Mouse (Mus musculus) liver, embryonic 13.5 days (tissue): ENCODE data around the gene Iscu. TPM values are rescaled to one million over a fixed set of nuclear protein-coding genes. Genes with fewer than 3 reads are reported as not detected.

Experiments used
- ATAC-seq: fragments of 200-750 bp; cut with Nextera tagmentation; 2 replicates; pipeline ENCODE4 v1.8.0; 2017; ENCODE audit warnings: low read depth, mild to moderate bottlenecking, moderate number of reproducible peaks, moderate library complexity
- DNase-seq: peaks from one replicate; pipeline ENCODE4 v3.0.0; 2022
- H3K27ac ChIP-seq: fragments of 300-500 bp; sonication (generic); 2 replicates; pipeline ENCODE4 v1.5.1; 2015; ENCODE audit warnings: moderate library complexity, mild to moderate bottlenecking, inconsistent platforms
- H3K27me3 ChIP-seq: fragments of 300-500 bp; sonication (generic); 2 replicates; pipeline ENCODE4 v1.6.1; 2015; ENCODE audit warnings: mild to moderate bottlenecking, inconsistent platforms
- H3K36me3 ChIP-seq: fragments of 300-500 bp; sonication (generic); 2 replicates; pipeline ENCODE4 v1.6.1; 2015; ENCODE audit warnings: mild to moderate bottlenecking, inconsistent platforms
- H3K4me1 ChIP-seq: fragments of 300-500 bp; sonication (generic); replicated peaks from 2 replicates; pipeline ENCODE4 v1.6.1; 2015; ENCODE audit warnings: inconsistent platforms
- H3K4me2 ChIP-seq: fragments of 300-500 bp; sonication (generic); 2 replicates; pipeline ENCODE4 v1.6.1; 2015; ENCODE audit warnings: inconsistent platforms, mild to moderate bottlenecking, moderate library complexity
- H3K4me3 ChIP-seq: fragments of 300-500 bp; sonication (generic); replicated peaks from 2 replicates; pipeline ENCODE4 v1.5.1; 2015; ENCODE audit warnings: mild to moderate bottlenecking, inconsistent platforms
- H3K9ac ChIP-seq: fragments of 300-500 bp; sonication (generic); 2 replicates; pipeline ENCODE4 v1.6.1; 2015; ENCODE audit warnings: mild to moderate bottlenecking, inconsistent platforms
- H3K9me3 ChIP-seq: fragments of 300-500 bp; sonication (generic); replicated peaks from 2 replicates; pipeline ENCODE4 v1.6.1; 2016; ENCODE audit warnings: inconsistent platforms
- WGBS: fragments of 180-500 bp; shearing (Covaris S2); methylation state at CpG from one replicate; pipeline ENCODE4 v1.1.7; 2015; ENCODE audit not compliant: insufficient replicate concordance; 5-methylcytosine and 5-hydroxymethylcytosine counted together
- polyA plus RNA-seq: library from polyadenylated mRNA; unstranded; fragments of >200 nt; fragmentation: Nextera tagmentation; extraction: Ambion mirVana; gene quantifications from 2 replicates; pipeline ENCODE4 v1.2.1, GENCODE M21; 2015

Gene Iscu
- polyA plus RNA-seq, 1 experiment from 2014 or later, result 104 TPM

- no peak overlapping the region for H3K27ac ChIP-seq
- DNase-seq, result no peak
- H3K36me3 ChIP-seq, result peaks cover 99% of the 10 kb centered on the region
- WGBS, result 70% methylated on average over 2 of the region's 2 CpGs
- ATAC-seq, result no peak
- no peaks in the 10 kb centered on the region for H3K27me3 ChIP-seq
- no peak overlapping the region for H3K4me3 ChIP-seq
- H3K4me2 ChIP-seq, result no peak overlapping the region
- H3K4me1 ChIP-seq, result peaks cover 11% of the 10 kb centered on the region; the same call in 1 of the 2 replicates
- H3K9me3 ChIP-seq, result no peaks in the 10 kb centered on the region
- H3K9ac ChIP-seq, result no peak overlapping the region
These were observed 11.0 kb upstream of the Iscu start for GRCm38 (mm10) chr5:113761585-113761984.

- Histone ChIP-seq H3K4me2 (no peak overlapping the region), H3K9me3 (no peaks in the 10 kb centered on the region), H3K4me3 (no peak overlapping the region), H3K36me3 (peaks cover 97% of the 10 kb centered on the region), H3K4me1 (peaks cover 24% of the 10 kb centered on the region), H3K27ac (no peak overlapping the region), H3K9ac (no peak overlapping the region), H3K27me3 (no peaks in the 10 kb centered on the region)
- ATAC-seq, result no peak
- no peak for DNase-seq
- WGBS, result 86% methylated on average over 7 of the region's 7 CpGs
These were observed 8.1 kb upstream of the Iscu start for GRCm38 (mm10) chr5:113764426-113764825.

GRCm38 (mm10) chr5:113765641-113766526, 6.7 kb upstream of the Iscu start:
- Histone ChIP-seq H3K4me2 (no peak overlapping the region), H3K4me3 (no peak overlapping the region), H3K9me3 (no peaks in the 10 kb centered on the region), H3K27ac (no peak overlapping the region), H3K27me3 (no peaks in the 10 kb centered on the region), H3K4me1 (peaks cover 37% of the 10 kb centered on the region), H3K9ac (no peak overlapping the region), H3K36me3 (peaks cover 83% of the 10 kb centered on the region)
- DNase-seq (no peak), ATAC-seq (no peak)
- WGBS, result 74% methylated on average over 13 of the region's 13 CpGs

- no peak overlapping the region for H3K4me3 ChIP-seq
- peaks cover 53% of the 10 kb centered on the region for H3K36me3 ChIP-seq
- no peaks in the 10 kb centered on the region for H3K9me3 ChIP-seq
- no peak for ATAC-seq
- peaks cover 47% of the 10 kb centered on the region for H3K4me1 ChIP-seq
- no peak overlapping the region for H3K9ac ChIP-seq
- WGBS, result 83% methylated on average over 8 of the region's 8 CpGs
- H3K4me2 ChIP-seq, result no peak overlapping the region
- no peaks in the 10 kb centered on the region for H3K27me3 ChIP-seq
- no peak overlapping the region for H3K27ac ChIP-seq
- DNase-seq, result no peak
These were observed 3.7 kb upstream of the Iscu start for GRCm38 (mm10) chr5:113768806-113769205.

DNA sequence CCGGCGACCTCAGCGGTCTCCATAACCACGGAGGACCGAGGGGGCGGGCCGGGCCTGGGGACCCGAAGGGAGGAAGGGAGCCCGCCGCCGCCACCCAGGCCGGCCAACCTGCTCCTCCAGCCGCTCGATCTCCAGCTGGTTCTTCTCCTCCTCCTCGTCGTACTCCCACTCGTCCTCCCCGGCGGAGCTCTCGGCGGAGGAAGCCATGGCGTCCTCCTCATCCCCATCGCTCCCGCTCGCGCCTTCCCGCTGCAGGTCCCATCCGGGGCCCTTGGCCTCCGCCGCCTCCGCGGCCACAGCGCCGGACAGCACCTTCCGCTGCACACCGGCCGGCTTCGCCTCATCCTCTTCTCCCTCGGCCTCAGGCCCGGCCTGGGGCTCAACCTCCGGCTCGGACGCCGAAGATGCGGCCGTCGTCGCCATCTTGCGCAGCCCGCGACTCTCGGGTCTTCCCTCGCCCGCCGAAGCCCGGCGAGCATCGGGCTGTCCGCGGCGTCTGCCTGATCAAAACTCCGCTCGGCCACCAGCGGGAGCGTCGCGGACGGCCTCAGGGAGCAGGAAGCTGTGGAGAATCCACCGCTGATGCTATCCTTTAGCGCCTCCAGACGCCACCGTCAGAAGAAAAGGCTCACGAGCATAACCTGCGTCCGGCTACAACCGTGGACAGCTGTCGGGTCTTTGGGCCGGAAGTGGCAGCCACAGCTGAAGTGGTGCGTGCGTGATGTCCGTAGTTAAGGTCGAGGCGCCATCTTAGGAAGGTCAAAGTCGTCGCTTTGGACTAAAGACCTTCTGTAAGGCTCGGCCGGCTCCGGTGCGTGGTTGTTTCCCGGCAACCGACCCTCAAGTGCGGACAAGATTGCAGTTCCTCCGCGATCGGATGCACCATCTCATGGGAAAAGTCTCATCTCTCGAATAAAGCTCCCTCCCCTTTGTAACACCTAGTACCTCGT, 1.1 kb upstream of the Iscu start:
- Histone ChIP-seq H3K27ac (peak overlapping the region; percentile 93), H3K4me1 (peaks cover 43% of the 10 kb centered on the region), H3K9ac (peak overlapping the region; percentile 93), H3K4me2 (peak overlapping the region; percentile 83), H3K36me3 (peaks cover 51% of the 10 kb centered on the region), H3K27me3 (no peaks in the 10 kb centered on the region), H3K4me3 (peak overlapping the region; percentile 100), H3K9me3 (no peaks in the 10 kb centered on the region)
- ATAC-seq (peak; percentile 76), DNase-seq (peak; percentile 85)
- WGBS, result under 1% methylated on average over 97 of the region's 97 CpGs

DNA sequence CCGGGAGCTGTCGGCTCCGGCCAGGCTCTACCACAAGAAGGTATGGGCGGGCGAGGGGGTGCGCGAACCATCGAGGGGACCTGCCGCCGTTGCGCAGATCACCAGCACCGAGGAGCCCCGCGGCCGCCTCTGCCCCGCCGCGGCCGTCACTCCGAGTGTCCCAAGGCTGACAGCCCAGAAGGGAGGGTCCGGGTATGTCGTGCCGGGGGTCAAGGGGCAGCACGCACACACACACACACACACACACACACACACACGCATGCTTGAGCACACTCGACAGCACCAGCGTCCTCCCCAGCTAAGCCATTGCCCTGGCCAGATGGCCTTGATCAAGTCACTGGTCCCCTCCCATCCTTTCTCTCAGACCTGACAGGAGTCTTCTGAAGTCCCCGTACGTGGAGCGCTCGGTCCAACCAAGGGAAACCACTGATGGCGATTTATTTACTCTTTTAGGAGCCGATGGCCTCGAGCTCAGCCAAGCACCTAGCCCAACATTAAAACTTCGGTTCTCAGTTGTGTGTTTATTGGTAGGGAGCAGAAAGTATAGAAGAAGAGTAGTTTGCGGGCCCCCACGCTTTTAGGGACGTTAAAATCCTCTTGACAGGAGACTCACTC, 464 bp downstream of the Iscu start:
- Histone ChIP-seq H3K27ac (peak overlapping the region; percentile 87), H3K4me2 (peak overlapping the region; percentile 94), H3K4me3 (peak overlapping the region; percentile 100), H3K4me1 (peaks cover 41% of the 10 kb centered on the region), H3K27me3 (no peaks in the 10 kb centered on the region), H3K9me3 (no peaks in the 10 kb centered on the region), H3K9ac (peak overlapping the region; percentile 88), H3K36me3 (peaks cover 48% of the 10 kb centered on the region)
- DNase-seq (no peak), ATAC-seq (peak; percentile 32)
- WGBS, result 1% methylated on average over 36 of the region's 38 CpGs

DNA sequence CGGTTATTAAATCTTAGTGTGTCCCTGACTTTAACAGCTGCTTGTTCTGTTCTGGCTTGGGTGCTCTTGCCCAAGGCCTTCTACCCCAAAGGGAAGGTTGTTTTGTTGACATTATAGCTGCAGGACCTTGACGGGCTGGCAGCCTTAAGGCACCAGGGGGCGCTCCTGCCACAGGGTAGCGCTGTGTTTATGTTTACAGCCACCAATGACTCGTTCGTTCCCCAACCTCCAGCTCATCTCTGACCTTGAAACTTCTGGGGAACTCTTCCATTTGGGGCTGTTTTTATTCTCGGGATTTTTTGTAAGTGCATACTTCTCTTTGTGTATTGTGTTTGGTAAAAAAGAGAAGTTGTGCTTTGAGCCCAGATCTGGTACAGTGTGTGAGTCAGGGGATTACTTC, 1.1 kb downstream of the Iscu start:
- H3K4me1 ChIP-seq, result peaks cover 36% of the 10 kb centered on the region
- peak overlapping the region; percentile 88 for H3K9ac ChIP-seq
- peak; percentile 85 for DNase-seq
- H3K9me3 ChIP-seq, result no peaks in the 10 kb centered on the region
- peak; percentile 39 for ATAC-seq
- peak overlapping the region; percentile 100 for H3K4me3 ChIP-seq
- H3K36me3 ChIP-seq, result peaks cover 48% of the 10 kb centered on the region
- under 1% methylated on average over 7 of the region's 7 CpGs for WGBS
- H3K27ac ChIP-seq, result peak overlapping the region; percentile 87
- H3K27me3 ChIP-seq, result no peaks in the 10 kb centered on the region
- H3K4me2 ChIP-seq, result peak overlapping the region; percentile 94

DNA sequence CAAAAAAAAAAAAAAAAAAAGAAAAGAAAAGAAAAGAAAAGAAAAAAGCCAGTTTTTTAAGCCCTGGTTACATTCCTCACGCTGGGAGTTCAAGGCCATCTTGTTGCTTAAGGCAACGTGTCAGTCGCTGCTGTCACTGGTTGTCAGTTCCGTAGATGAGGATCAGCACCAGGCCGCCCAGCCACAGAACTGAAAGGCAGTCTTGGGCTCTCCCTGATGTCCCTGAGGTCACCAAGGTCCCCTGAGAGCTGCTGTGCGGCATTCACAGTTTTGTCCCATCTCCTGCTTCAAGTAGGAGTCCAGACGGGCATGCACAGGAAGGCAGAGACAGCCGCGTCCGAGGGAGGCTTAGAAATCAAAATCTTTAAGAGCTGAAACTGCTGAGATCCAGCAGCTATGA, 3.0 kb downstream of the Iscu start:
- no peaks in the 10 kb centered on the region for H3K9me3 ChIP-seq
- DNase-seq (no peak), ATAC-seq (no peak)
- H3K27ac ChIP-seq, result 0 out of 2 replicates have a peak overlapping the region, but pooled peaks have one; percentile 31
- no peak overlapping the region for H3K4me3 ChIP-seq
- 84% methylated on average over 10 of the region's 10 CpGs for WGBS
- no peaks in the 10 kb centered on the region for H3K27me3 ChIP-seq
- H3K4me1 ChIP-seq, result peaks cover 17% of the 10 kb centered on the region
- H3K36me3 ChIP-seq, result peaks cover 46% of the 10 kb centered on the region
- no peak overlapping the region for H3K4me2 ChIP-seq
- no peak overlapping the region for H3K9ac ChIP-seq

DNA sequence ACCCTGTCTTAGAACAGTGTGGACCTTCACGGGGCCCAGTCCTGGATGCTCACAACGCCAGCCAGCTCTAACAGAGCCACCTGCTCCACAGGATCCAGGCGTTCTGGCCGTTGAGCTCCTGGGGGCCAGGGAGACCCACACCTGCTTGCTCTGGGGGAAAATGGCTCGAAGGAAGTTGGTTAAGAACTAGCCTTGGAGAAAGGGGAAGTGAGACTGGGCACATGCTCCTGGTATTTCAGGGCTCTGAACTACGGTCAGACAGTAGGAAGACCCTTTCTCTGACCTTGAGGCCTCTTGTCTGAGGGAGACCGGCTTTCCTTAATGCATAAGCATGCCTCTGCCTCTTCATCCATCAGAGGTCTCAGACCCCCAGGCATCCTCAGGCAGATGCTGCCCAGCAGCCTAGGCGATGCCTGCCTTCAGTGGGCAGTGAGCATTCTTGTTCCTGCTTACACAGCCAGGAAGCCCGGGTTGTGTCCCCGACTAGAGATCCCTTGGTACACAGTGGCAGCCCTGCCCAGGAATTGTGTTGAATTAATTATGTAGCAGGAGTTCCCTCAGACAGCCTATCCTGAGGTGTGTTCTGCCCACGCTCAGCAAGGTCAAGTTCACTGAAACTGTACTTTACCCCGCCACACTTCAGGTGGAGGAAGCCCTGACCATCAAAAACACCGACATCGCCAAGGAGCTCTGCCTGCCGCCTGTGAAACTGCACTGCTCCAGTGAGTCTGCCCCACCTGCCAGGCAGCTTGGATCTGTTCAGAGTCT, 3.8 kb downstream of the Iscu start:
- no peak overlapping the region for H3K4me3 ChIP-seq
- peaks cover 46% of the 10 kb centered on the region for H3K36me3 ChIP-seq
- no peaks in the 10 kb centered on the region for H3K27me3 ChIP-seq
- H3K9me3 ChIP-seq, result no peaks in the 10 kb centered on the region
- DNase-seq (no peak), ATAC-seq (no peak)
- 60% methylated on average over 15 of the region's 15 CpGs for WGBS
- peak overlapping the region; percentile 41 for H3K27ac ChIP-seq
- H3K4me1 ChIP-seq, result peaks cover 16% of the 10 kb centered on the region
- no peak overlapping the region for H3K9ac ChIP-seq
- no peak overlapping the region for H3K4me2 ChIP-seq

DNA sequence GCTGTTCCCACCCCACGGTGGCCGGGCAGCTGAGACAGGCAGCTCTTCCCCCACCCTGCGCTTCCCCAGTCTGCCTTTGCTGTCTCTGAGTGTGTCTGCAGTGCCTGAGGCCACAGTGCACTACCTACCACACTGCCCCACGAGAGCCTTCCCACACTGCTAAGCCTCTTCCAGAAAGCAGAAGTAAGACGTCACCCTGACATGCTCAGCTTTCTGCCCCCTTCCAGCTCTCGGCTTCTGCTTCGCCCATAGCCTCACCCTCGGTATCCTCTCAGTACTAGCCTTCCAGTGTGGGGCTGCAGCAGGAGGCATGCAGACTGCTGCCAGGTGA, 4.3 kb downstream of the Iscu start:
- peaks cover 46% of the 10 kb centered on the region for H3K36me3 ChIP-seq
- ATAC-seq, result no peak
- no peak for DNase-seq
- no peak overlapping the region for H3K4me3 ChIP-seq
- peak overlapping the region; percentile 41 for H3K27ac ChIP-seq
- no peaks in the 10 kb centered on the region for H3K27me3 ChIP-seq
- H3K9ac ChIP-seq, result no peak overlapping the region
- peaks cover 16% of the 10 kb centered on the region for H3K4me1 ChIP-seq
- no peaks in the 10 kb centered on the region for H3K9me3 ChIP-seq
- WGBS, result 60% methylated on average over 8 of the region's 8 CpGs
- no peak overlapping the region for H3K4me2 ChIP-seq
